Mouse (Mus musculus): Measurements from ENCODE around the gene Rsph6a.

Rsph6a gene

DNA sequence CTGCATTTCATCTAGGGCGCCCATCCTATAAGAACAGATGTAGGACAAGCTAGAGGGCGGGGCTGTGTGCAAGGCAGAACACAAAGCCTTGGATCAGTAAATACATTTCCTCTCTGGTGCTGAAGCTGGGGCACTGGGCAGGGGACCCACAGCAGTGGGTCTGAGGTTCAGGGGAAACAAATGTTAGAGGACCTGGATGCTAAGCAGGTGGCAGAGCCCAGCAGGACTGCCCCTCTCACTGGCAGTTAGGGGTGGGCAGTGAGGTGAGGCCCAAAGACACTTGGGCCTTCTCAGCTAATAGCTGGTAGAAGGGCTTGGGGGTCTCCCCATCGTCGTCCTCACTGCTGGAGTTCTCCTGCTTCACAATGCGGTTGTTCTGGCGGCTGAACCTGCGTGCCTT lies 44.3 kb downstream of the Rsph6a start:
- no peak for DNase-seq (ENCODE audit: low read depth, low spot score)

DNA sequence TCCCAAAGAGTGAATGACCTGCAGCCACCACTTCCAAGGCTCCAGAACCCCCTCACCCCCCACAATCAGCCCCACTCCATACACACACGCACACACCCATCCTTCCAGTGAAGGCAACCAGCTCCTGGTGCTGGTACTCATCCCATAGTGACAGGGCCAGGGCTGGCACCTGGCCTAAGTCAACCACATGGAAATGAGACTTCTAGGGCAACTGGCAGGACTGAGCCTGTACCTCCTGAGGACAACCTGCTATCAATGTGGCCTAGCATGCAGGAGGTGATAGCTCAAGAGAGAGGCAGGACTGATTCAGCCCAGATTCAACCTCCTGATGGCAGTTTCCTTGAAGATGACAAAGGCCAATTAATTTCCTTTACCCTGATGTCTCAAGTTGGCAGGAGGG lies 45.8 kb downstream of the Rsph6a start:
- DNase-seq (ENCODE audit: low read depth, low spot score), result no peak

DNA sequence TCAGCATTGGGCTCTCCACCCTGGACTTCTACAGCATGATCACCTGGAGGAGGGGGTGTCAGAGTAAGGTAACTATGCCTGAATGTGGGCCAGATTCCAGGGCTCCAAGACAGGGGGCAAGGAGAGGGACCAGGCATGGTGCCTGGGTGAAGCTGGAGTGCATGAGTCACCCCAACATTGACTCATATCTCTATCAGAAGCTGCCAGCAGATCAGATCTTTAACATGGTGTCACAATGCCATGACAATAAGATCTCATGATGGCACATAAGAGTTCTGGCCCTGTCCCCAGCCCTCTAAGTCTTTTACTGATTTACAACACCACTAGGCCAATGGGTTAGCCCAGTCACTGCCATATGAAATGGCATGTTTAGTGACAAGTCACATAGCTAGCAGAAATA lies 49.3 kb downstream of the Rsph6a start:
- no peak for DNase-seq (ENCODE audit: low read depth, low spot score)

DNA sequence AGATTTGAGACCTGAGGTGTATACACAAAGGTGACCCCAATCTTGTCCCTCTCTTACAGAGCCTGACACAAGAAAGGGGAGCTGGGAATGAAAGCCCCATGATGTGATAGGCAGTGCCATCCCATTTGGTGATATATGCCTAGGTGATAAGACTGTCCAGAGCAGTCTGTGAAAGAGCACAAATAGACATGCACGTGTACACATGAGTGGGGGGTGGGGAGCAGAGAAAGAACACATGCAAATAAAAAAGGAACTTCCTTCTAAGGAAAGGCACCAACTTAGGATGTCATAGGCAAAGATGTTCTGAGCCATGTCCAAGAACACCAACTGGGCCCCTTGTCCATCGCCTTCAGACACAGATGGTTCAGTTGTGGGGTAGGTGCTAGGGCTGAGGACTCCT lies 50.0 kb downstream of the Rsph6a start:
- no peak for DNase-seq (ENCODE audit: low read depth, low spot score)

DNA sequence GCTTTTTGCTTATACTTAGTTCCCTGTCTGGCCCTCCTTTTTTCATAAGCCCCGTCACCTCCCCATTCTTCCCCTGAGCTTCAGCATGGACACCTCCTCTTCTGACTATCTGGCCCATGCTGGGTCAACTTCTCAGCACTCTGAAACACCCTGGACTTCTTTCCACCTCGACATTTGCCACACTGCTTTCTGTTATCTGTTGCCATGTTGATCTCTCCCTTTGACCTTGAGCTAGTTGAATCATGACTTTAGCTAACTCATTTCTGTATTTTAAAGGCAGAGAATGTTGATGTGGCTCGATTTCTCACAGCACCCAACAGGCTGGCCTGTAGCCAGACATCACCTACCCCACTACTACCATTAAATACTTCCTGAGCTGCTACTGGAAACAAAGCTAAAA lies 52.9 kb downstream of the Rsph6a start:
- DNase-seq (ENCODE audit: low read depth, low spot score), result no peak

DNA sequence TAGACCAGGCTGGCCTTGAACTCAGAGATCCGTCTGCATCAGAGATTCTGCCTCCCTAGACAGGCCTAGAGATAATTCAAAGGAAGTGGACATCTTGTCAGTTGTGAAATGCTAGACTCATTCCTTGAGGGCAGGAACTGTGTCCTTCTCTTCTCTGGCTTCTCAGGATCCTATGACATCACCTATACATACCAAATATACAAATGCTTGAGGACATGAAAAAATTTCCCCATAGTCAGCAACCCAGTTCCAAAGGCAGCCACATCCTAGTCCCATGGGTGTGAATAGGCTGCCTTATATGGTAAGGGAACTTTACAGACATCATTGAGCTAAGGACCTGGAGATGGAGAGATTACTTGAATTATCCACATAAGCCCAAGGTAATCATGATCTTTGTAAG lies 55.1 kb downstream of the Rsph6a start:
- DNase-seq (ENCODE audit: low read depth, low spot score), result no peak

DNA sequence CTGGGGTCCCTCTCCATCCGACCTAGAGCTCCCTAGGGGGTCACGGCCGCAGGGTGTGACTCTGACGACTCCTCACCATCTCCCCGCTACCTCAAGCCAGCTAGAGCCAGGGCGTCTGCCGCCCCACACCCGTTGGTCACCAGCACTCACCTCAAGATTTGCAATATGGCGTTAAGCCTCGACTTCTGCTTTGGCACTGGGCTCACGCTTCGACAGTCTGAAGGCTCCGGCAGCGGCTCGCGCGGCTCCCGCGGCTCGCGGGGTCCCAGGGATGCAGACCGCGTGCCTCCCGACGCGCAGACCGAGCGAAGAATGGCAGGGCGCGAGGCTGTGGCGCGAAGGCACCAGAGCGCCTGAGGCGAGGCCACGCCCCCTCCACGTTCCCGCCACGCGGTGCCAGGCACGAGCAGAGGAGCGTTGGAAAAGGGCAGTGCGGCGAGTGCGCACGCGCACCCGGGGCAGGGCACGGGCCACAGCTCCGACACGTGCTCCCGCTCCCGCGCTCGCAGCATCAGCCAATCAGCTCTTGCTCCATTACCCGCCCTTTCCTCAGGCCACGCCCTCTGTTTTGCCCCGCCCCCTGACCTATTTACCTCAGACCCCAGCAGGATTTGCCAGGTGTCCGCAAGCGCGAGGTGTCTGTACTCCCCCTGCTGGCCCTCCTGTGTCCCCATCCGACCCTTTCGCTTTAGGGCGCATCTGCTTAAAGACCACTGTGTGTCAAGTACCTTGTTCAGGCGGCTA lies 63.7 kb downstream of the Rsph6a start, which contains the start of gene Gm4969:
Gm4969 (minus strand) TSS at position 341 of the 744 bp plus-strand sequence.
- DNase-seq (ENCODE audit: low read depth, low spot score), result no peak

DNA sequence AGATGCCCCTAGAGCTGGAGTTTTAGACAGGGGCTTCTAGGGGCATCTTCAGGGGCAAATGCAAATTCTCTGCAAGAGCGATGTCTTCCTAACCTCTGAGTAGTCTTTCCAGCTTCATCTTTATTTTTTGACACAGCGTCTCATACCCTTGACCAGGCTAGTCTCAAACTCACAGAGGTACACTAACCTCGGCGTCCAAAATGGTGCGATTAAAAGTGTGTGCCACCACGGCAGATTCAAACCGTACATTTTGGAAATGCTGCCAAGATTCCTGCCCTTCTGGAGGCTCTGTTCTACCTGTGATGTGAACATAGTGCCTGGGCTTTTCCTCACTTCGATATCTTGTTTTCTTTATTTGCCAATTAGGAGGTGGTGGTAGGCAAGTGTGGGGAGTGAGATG lies 64.6 kb downstream of the Rsph6a start:
- DNase-seq (ENCODE audit: low read depth, low spot score), result no peak

DNA sequence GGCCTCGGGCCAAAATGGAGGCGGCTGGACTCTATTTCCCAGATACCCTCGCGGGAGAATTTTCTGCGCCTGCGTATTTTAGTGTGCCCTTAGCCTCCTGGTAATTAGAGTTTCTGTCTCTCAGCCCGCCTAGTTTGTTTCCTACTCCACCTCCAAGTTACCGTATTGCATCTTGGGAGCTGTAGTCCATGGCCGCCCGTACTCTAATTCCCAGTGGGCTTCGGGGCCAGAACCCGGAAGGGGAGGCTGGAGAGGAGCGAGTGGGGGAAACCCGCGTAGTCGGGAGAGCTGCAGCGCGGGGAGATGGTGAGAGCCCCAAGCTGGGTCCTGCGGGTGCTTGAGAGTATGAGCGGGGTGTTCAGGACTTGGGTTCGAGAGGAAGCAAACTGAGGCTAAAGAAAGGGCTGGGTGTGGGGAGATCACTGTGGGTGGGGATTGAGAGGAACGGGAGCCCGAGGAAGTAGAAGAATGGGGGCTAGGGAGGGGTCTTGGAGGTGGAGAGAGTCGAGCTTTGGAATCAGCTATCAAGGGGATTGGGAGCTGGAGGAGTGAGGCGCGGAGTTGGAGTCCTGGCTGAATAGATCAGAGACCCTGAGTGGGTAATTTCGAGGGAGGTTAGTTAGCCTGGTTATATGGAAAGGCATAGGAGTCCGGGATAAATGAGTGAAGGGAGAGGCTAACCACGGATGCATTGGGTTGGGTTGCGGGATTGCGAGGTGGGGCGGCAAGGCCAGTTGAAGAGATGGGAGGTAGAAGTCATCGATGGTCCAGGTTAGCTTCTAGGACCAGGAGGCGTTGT lies 65.3 kb downstream of the Rsph6a start, which contains the start of gene Fbxo46:
Fbxo46 (plus strand) TSS at position 229 of the 799 bp plus-strand sequence.
- DNase-seq (ENCODE audit: low read depth, low spot score), result peak; percentile 96

DNA sequence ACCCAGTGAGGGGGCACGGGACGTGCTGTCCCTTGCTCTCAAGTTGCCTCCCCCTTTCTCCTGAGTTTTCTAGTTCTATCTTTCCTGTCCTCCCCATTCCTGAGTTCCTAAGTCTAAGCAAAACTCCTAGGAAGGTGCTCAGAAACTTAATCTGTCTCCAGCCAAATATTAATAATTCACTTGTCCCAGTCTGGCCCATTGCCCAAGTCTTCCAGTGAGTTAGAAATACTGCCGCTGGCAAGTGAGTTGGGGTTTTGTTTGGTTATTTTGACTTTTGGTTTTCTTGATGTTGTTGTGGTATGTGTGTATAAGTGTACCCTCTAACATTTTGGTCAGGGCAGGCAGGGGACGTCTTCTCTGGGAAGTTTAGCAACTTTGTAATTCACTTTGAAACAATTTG lies 67.2 kb downstream of the Rsph6a start:
- DNase-seq (ENCODE audit: low read depth, low spot score), result no peak

Measured in A20 (cell line).